Mouse (Mus musculus) neural tube, embryonic 11.5 days (tissue): ENCODE measurements at regions not wholly inside any gene's neighbourhood (a gene's known extent, or its start where the extent isn't known, plus 50 kb on each side); places are given as distances from the start of the nearest gene placed in this dataset.

Experiments used
- ATAC-seq: fragments of 200-750 bp; cut with Nextera tagmentation; 2 replicates; pipeline ENCODE4 v1.8.0; 2017; ENCODE audit warnings: moderate number of reproducible peaks, mild to moderate bottlenecking, moderate TSS enrichment, moderate library complexity; ENCODE audit not compliant: insufficient read depth, low FRiP score, low TSS enrichment
- DNase-seq: peaks from one replicate; pipeline ENCODE4 v3.0.0-alpha.2; 2015; ENCODE audit warnings: low spot score
- H3K27ac ChIP-seq: fragments of 300-500 bp; sonication (generic); 2 replicates; pipeline ENCODE4 v1.5.1; 2014; ENCODE audit warnings: low read depth, mild to moderate bottlenecking, low read length
- H3K27me3 ChIP-seq: fragments of 300-500 bp; sonication (generic); 2 replicates; pipeline ENCODE4 v1.6.1; 2014; ENCODE audit warnings: mild to moderate bottlenecking, low read length, mixed read lengths; ENCODE audit not compliant: control insufficient read depth, insufficient read depth
- H3K36me3 ChIP-seq: fragments of 300-500 bp; sonication (generic); 2 replicates; pipeline ENCODE4 v1.6.1; 2014; ENCODE audit warnings: mild to moderate bottlenecking, low read length, moderate library complexity, mixed read lengths; ENCODE audit not compliant: control insufficient read depth, insufficient read depth
- H3K4me1 ChIP-seq: fragments of 300-500 bp; sonication (generic); 2 replicates; pipeline ENCODE4 v1.6.1; 2014; ENCODE audit warnings: low read length, mixed read lengths; ENCODE audit not compliant: control insufficient read depth, insufficient read depth
- H3K4me2 ChIP-seq: fragments of 300-500 bp; sonication (generic); 2 replicates; pipeline ENCODE4 v1.6.1; 2014; ENCODE audit warnings: low read depth, mild to moderate bottlenecking, moderate library complexity
- H3K4me3 ChIP-seq: fragments of 300-500 bp; sonication (generic); 2 replicates; pipeline ENCODE4 v1.5.1; 2014; ENCODE audit warnings: low read depth, low read length
- H3K9ac ChIP-seq: fragments of 300-500 bp; sonication (generic); 2 replicates; pipeline ENCODE4 v1.6.1; 2014; ENCODE audit warnings: mild to moderate bottlenecking, low read length
- H3K9me3 ChIP-seq: fragments of 300-500 bp; sonication (generic); 2 replicates; pipeline ENCODE4 v1.6.1; 2016; ENCODE audit warnings: low read length; ENCODE audit not compliant: control insufficient read depth
- WGBS: fragments of 180-500 bp; shearing (Covaris S2); extraction: QIAGEN DNeasy Blood & Tissue Kit; methylation state at CpG from one replicate; pipeline ENCODE4 v1.1.7; 2014; 5-methylcytosine and 5-hydroxymethylcytosine counted together

DNA sequence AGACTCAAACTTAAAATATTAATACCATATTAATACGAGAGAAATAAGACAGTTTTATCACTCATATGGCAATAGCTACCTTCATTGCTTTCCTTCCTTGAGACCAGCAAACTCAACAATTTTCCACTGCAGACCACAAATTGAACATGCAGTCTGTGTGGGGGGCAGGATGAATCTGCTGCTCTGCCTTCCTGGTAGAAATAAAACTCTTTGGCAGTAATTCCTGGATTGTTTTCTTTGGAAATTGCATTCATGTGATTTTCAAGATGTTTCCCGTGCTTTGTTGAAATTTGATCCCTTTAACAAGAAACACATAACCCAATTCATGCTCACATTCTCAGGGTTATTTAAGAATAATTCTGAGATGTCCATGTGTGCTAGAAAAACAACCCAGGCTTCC lies 555.1 kb upstream of the Clint1 start:
- H3K36me3 ChIP-seq: no peaks in the 10 kb centered on the region
- H3K4me3 ChIP-seq: no peak overlapping the region
- 69% methylated on average over 2 of the region's 2 CpGs for WGBS
- H3K4me2 ChIP-seq: no peak overlapping the region
- H3K27me3 ChIP-seq: no peaks in the 10 kb centered on the region
- H3K9me3 ChIP-seq: no peaks in the 10 kb centered on the region
- H3K4me1 ChIP-seq: no peaks in the 10 kb centered on the region
- no peak overlapping the region for H3K27ac ChIP-seq
- DNase-seq (no peak), ATAC-seq (no peak)
- no peak overlapping the region for H3K9ac ChIP-seq

DNA sequence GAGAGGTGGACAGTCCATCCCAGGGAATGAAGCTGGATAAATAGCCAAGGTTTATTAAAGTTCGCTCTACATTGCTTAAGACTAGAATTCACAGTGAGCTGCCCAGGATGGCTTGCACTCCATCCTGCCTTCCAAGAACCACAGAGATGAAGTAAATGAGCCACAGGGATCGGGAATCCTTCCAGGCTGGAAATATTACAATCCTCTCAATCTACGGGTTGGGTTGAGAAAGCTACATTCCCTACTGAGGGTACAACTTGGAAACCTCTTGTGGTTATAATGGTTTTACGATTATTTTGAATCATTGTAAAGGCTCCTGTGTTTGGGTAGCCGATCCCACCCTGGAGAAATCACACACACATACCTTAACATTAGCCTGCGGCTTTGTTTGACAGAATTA lies 539.9 kb upstream of the Clint1 start:
- no peak for ATAC-seq
- DNase-seq: no peak

DNA sequence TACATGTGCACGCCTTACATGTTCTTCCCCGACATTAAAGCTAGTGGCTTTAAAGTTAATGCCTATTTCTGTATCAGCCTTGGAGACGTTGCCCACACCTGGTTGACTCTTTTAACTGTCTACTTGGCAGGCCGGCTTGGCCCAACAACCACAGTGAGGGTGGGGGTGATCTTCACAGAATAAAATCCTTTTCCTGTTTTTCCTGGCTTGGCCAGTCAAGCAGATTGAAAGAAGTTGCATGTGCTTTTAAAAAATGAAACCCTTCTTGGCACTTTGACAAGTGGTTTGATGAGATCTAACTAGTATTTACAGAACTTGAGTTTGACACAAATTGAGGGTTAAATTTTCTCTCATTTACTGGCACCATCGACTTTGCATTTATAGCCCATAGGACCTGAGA lies 528.1 kb upstream of the Clint1 start:
- Histone ChIP-seq H3K27ac (no peak overlapping the region), H3K9me3 (no peaks in the 10 kb centered on the region), H3K4me3 (no peak overlapping the region), H3K27me3 (no peaks in the 10 kb centered on the region), H3K9ac (no peak overlapping the region), H3K4me2 (no peak overlapping the region), H3K4me1 (no peaks in the 10 kb centered on the region), H3K36me3 (no peaks in the 10 kb centered on the region)
- ATAC-seq (no peak), DNase-seq (no peak)
- WGBS: 91% methylated on average over 5 of the region's 5 CpGs

More for the DNA sequence above, 539.9 kb upstream of the Clint1 start:
- no peaks in the 10 kb centered on the region for H3K4me1 ChIP-seq
- H3K9ac ChIP-seq: no peak overlapping the region
- H3K4me3 ChIP-seq: no peak overlapping the region
- 89% methylated on average over 6 of the region's 6 CpGs for WGBS
- no peaks in the 10 kb centered on the region for H3K9me3 ChIP-seq
- no peak overlapping the region for H3K27ac ChIP-seq
- H3K27me3 ChIP-seq: no peaks in the 10 kb centered on the region
- H3K4me2 ChIP-seq: no peak overlapping the region
- no peaks in the 10 kb centered on the region for H3K36me3 ChIP-seq

DNA sequence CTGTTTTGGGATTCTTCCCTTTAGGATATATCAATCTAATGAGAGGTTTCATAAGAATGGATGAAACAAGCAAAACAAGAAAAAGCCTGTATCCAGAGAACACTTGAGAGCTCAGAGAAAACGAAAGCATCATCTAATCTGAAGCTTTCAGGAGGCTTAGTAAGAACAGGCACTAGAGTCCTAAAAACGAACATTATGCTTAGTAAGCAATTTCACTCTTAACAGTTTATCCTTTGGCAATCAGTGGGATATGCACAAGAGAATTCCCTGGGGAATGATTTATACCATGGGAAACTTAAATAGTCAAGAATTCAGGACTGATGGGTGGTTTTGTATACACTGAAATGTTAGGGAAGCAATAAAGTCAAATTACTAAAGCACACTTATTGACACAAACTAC lies 521.5 kb upstream of the Clint1 start:
- WGBS: 86% methylated on average over 2 of the region's 2 CpGs
- H3K4me2 ChIP-seq: no peak overlapping the region
- H3K36me3 ChIP-seq: no peaks in the 10 kb centered on the region
- DNase-seq (no peak), ATAC-seq (no peak)
- no peaks in the 10 kb centered on the region for H3K27me3 ChIP-seq
- no peaks in the 10 kb centered on the region for H3K4me1 ChIP-seq
- no peak overlapping the region for H3K4me3 ChIP-seq
- H3K9ac ChIP-seq: no peak overlapping the region
- H3K9me3 ChIP-seq: no peaks in the 10 kb centered on the region
- H3K27ac ChIP-seq: no peak overlapping the region

DNA sequence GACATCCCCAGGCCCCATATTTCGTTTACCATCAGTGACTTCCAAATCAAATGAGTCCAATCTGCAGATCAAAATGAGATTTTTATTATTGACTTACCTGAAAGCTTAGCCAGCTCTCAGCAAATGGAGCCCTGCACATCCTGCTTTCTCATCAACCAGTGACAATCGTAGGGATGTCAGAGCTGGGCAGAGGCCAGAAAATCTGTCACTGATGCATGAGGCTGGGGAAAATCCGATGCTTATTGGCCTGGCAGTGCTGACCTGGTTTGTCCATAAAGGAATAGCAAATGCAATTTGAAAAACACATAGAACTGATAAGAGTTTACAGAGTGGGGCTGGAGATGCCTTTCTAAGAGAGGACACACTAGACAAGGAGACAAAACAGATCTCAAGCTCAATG lies 518.1 kb upstream of the Clint1 start:
- Histone ChIP-seq H3K4me3 (no peak overlapping the region), H3K36me3 (no peaks in the 10 kb centered on the region), H3K4me1 (no peaks in the 10 kb centered on the region), H3K27me3 (no peaks in the 10 kb centered on the region), H3K27ac (no peak overlapping the region), H3K9me3 (no peaks in the 10 kb centered on the region), H3K4me2 (no peak overlapping the region), H3K9ac (no peak overlapping the region)
- ATAC-seq (no peak), DNase-seq (no peak)
- 79% methylated on average over 3 of the region's 3 CpGs for WGBS

DNA sequence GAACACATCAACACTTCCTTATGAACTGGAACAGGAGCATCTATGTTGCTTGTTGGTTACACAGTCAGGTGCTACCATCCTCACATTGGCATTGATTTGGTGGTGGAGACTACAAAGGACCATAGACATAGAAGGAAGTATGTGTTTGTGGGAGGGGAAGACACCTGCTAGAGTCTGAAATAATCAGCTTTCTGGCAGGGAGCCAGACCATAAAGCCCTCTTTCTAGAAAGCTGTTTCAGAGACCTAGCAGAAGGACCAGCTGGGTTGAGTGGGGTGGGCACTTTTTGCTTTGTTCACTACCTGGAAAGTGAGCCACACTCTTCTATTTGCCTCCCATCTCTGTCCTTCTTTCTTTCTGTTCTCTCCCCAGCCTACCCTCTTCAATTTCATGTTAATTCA lies 502.5 kb upstream of the Clint1 start:
- Histone ChIP-seq H3K9ac (no peak overlapping the region), H3K27ac (no peak overlapping the region), H3K27me3 (no peaks in the 10 kb centered on the region), H3K9me3 (no peaks in the 10 kb centered on the region), H3K4me3 (no peak overlapping the region), H3K36me3 (no peaks in the 10 kb centered on the region), H3K4me2 (no peak overlapping the region), H3K4me1 (no peaks in the 10 kb centered on the region)
- ATAC-seq (no peak), DNase-seq (no peak)

DNA sequence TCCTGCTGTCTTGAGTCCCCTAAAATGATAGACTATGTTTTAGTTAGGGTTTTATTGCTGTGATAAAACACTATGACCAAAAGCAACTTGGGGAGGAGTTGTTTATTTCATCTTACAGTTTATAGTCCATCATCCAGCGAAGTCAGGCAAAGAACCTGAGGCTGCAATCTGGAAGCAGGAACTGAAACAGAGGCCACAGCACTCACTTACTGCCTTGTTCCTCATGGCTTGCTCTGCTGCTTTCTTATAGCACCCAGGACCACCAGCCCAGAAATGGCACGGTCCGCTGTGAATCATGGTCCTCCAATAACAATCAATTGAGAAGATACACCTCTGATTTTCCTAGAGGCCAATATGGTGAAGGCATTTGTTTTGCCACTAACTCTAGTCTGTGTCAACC lies 486.5 kb upstream of the Clint1 start:
- Histone ChIP-seq H3K4me3 (no peak overlapping the region), H3K9me3 (no peaks in the 10 kb centered on the region), H3K4me1 (no peaks in the 10 kb centered on the region), H3K36me3 (no peaks in the 10 kb centered on the region), H3K27me3 (no peaks in the 10 kb centered on the region), H3K4me2 (no peak overlapping the region), H3K27ac (no peak overlapping the region), H3K9ac (no peak overlapping the region)
- 90% methylated on average over 3 of the region's 3 CpGs for WGBS
- no peak for ATAC-seq
- DNase-seq: no peak

DNA sequence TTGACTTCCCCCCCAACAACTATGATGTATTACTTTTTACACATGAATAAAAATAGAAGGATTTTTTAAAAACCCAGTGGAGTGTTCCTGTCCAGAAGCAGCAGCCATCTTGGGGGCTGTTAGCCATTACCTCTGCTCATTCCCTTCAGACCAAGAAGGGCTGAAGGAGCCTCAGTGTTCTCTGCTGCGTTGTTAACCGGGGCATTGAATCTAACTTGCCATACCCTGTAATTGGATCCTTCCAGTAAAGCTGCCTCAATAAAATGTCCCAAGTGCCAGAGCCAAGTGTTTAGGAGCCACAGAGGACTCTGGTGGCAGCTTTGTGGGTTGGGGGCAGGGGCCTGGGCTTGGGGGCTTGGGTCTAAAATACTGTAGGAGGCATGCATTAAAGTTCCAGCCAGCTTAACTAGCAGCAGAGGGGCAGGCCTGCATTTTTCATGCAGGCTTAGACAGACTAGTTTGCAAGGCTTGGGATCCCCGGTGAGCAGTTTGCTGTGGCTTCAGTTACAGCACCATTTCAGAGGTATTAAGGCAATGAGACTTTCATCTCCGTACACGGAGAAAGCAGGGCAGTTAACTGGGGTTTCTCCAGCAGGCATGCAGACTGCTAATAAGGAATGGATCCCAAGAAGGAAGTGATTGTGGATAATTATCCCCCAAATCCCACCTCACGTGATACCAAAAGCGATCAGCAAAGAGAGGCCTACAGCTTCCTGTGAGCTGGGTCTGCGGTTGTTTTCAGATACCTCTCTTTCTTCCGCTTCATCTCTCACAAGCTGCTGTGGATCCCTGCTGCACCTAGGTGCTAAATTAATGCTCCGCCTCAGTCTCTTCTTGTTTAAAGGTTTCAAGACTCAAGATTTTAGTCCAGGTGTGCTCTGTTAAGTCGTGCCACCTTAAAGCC lies 462.4 kb upstream of the Clint1 start:
- 53% methylated on average over 11 of the region's 11 CpGs for WGBS
- Histone ChIP-seq H3K36me3 (no peaks in the 10 kb centered on the region), H3K4me1 (no peaks in the 10 kb centered on the region), H3K27ac (no peak overlapping the region), H3K9me3 (no peaks in the 10 kb centered on the region), H3K4me3 (no peak overlapping the region), H3K4me2 (no peak overlapping the region), H3K9ac (no peak overlapping the region), H3K27me3 (no peaks in the 10 kb centered on the region)
- DNase-seq: no peak
- no peak for ATAC-seq

DNA sequence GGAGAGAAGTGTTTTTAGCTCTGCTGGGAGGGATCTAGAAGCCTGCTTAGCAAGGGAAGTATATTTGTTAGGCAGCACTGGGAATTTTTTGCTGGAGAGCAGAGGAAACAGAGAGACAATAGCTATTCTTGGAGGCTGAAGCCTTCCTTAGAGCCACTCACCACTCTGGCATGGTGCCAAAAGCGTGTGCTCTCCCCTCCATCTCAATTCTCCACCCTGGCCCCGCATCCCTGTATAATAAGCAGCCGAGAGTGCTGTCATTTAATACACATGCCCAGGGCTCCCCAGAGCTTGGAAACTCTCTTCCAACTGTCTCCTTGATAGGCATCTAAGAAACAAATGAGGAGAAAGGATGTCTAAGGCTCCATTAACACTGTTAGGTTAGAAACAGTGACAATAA lies 455.8 kb upstream of the Clint1 start:
- 68% methylated on average over 3 of the region's 3 CpGs for WGBS
- ATAC-seq (no peak), DNase-seq (no peak)

More for the DNA sequence above, 455.8 kb upstream of the Clint1 start:
- no peaks in the 10 kb centered on the region for H3K36me3 ChIP-seq
- H3K27ac ChIP-seq: no peak overlapping the region
- no peaks in the 10 kb centered on the region for H3K9me3 ChIP-seq
- H3K4me1 ChIP-seq: no peaks in the 10 kb centered on the region
- H3K9ac ChIP-seq: no peak overlapping the region
- H3K4me3 ChIP-seq: no peak overlapping the region
- no peak overlapping the region for H3K4me2 ChIP-seq
- H3K27me3 ChIP-seq: no peaks in the 10 kb centered on the region
